In genomic region chr6:49209881-49210854, GRCm38 (mm10) we compare ENCODE assay signal across 8 mouse cellular contexts. TPM values are rescaled to one million over a fixed set of nuclear protein-coding genes. Genes with fewer than 3 reads are reported as not detected.
DNase-seq lines count a peak whose midpoint lies in the region; ATAC-seq lines count a peak whose summit lies in the region.

No protein-coding gene starts in this region.

- peak overlapping the region; percentile 50 for H3K4me2 ChIP-seq in midbrain, embryonic 14.5 days (ENCODE audit: low read length)

- no peaks in the 10 kb centered on the region for H3K27me3 ChIP-seq in midbrain, embryonic 14.5 days (ENCODE audit: control insufficient read depth, insufficient read depth, low read length)

- H3K9me3 ChIP-seq in midbrain, embryonic 14.5 days (ENCODE audit: control insufficient read depth, low read length): no peaks in the 10 kb centered on the region

- H3K4me3 ChIP-seq in midbrain, embryonic 14.5 days (replicated peaks; ENCODE audit: low read depth, low read length): peak overlapping the region; percentile 11

- ATAC-seq in midbrain, embryonic 14.5 days (ENCODE audit: low FRiP score, low TSS enrichment): no peak

- no peak overlapping the region; the same call in 1 of the 2 replicates for H3K9ac ChIP-seq in midbrain, embryonic 14.5 days (replicated peaks; ENCODE audit: low read length)

- H3K4me1 ChIP-seq in midbrain, embryonic 14.5 days (ENCODE audit: control insufficient read depth, insufficient read depth, low read length): peaks cover 29% of the 10 kb centered on the region

- no peak overlapping the region for H3K27ac ChIP-seq in midbrain, embryonic 14.5 days (replicated peaks; ENCODE audit: low read depth, low read length)

- peaks cover 13% of the 10 kb centered on the region for H3K36me3 ChIP-seq in midbrain, embryonic 14.5 days (ENCODE audit: control insufficient read depth, insufficient read depth, low read length)

- DNase-seq in thymus, postnatal 14 days: peak; percentile 25
- no peak for DNase-seq in thymus, postnatal 0 days (ENCODE audit: low spot score)
- peak; percentile 87 for DNase-seq in forelimb bud, embryonic 11.5 days (ENCODE audit: low read depth, low spot score)
- DNase-seq in kidney, postnatal 10 days: peak; percentile 79
- peak; percentile 52 for DNase-seq in midbrain, embryonic 14.5 days
- no peak for DNase-seq in layer of hippocampus, adult 18-20 months (ENCODE audit: low spot score in 2 of 2)
- DNase-seq in thymus, adult 18-20 months: no peak
- no peak for DNase-seq in MN1 (ENCODE audit: low spot score)

- 10% methylated on average over 14 of the region's 14 CpGs for WGBS in midbrain, embryonic 14.5 days

RNA-seq across cellular contexts. Expression of gene Igf2bp3, which starts 4.6 kb away (rescaled TPM):
- 59.2 and 71.3 TPM in 2 replicates for polyA plus RNA-seq in thymus, postnatal 0 days (2015; fragmentation: Nextera tagmentation; extraction: Ambion mirVana)
- 24.7 and 39.2 TPM in 2 replicates for polyA plus RNA-seq in midbrain, embryonic 14.5 days (2014; fragmentation: Nextera tagmentation; extraction: Ambion mirVana)
- not detected for total RNA-seq in layer of hippocampus, adult 18-20 months (2021)

RNA-seq across cellular contexts. Expression of gene Tra2a, which starts 53.7 kb away (rescaled TPM):
- polyA plus RNA-seq in thymus, postnatal 0 days (2015; fragmentation: Nextera tagmentation; extraction: Ambion mirVana): 90.5 and 99.0 TPM in 2 replicates
- polyA plus RNA-seq in midbrain, embryonic 14.5 days (2014; fragmentation: Nextera tagmentation; extraction: Ambion mirVana): 58.0 and 105 TPM in 2 replicates
- 10 to 100 TPM; 79.8 to 85.1 TPM for total RNA-seq in layer of hippocampus, adult 18-20 months (2021)

Comparison
In these comparisons a context has a peak if more than half of its experiments do, and no peak if none do; other contexts are left out.
1. DNase-seq: peak in thymus, postnatal 14 days (single experiment), forelimb bud, embryonic 11.5 days (single experiment), kidney, postnatal 10 days (single experiment) and midbrain, embryonic 14.5 days (single experiment); none in thymus, postnatal 0 days (single experiment), layer of hippocampus, adult 18-20 months (0 of 2), thymus, adult 18-20 months (0 of 2) and MN1 (single experiment).